Mouse (Mus musculus) megakaryocyte, embryonic 14.5 days (primary cell): ENCODE measurements around the gene Cant1.

ENCODE experiments used
- FLI1 ChIP-seq: IDR thresholded peaks from 2 replicates; pipeline ENCODE4 v1.6.1; 2012; ENCODE audit warnings: low read length, inconsistent platforms, mixed read lengths
- GATA1 ChIP-seq: IDR thresholded peaks from 3 replicates; pipeline ENCODE4 v1.6.1; 2012; ENCODE audit warnings: mixed read lengths, low read length, inconsistent platforms, borderline replicate concordance

GRCm38 (mm10) chr11:118418834-118419504, at the start of gene Cant1:
- no peak for TF ChIP-seq GATA1
- TF ChIP-seq FLI1 = no peak
